Mouse (Mus musculus) hematopoietic stem cell, adult 5-6 weeks (primary cell): Measurements from ENCODE around the gene Trim72. TPM values are rescaled to one million over a fixed set of nuclear protein-coding genes. Genes with fewer than 3 reads are reported as not detected.

Source experiments
- ATAC-seq, 2 experiments: fragments of 125-278 bp in 1 of 2; replicated peaks in 1 of 2; 2 replicates each; pipeline ENCODE4 v1.8.0; 2016 to 2017; ENCODE audit warnings: inconsistent platforms in 2 of 2, mild to moderate bottlenecking in 2 of 2, moderate number of reproducible peaks in 2 of 2, low read depth in 1 of 2, moderate TSS enrichment in 1 of 2; ENCODE audit not compliant: low FRiP score in 2 of 2, poor library complexity in 2 of 2, severe bottlenecking in 2 of 2, insufficient read depth in 1 of 2, low TSS enrichment in 1 of 2
- total RNA-seq: library from RNA; stranded (forward); fragments of 172-1452, 232-1000 nt; gene quantifications from 2 replicates; pipeline ENCODE4 v1.2.3, GENCODE M21; 2017

The Trim72 gene
- total RNA-seq, 1 experiment from 2014 or later = not detected

DNA sequence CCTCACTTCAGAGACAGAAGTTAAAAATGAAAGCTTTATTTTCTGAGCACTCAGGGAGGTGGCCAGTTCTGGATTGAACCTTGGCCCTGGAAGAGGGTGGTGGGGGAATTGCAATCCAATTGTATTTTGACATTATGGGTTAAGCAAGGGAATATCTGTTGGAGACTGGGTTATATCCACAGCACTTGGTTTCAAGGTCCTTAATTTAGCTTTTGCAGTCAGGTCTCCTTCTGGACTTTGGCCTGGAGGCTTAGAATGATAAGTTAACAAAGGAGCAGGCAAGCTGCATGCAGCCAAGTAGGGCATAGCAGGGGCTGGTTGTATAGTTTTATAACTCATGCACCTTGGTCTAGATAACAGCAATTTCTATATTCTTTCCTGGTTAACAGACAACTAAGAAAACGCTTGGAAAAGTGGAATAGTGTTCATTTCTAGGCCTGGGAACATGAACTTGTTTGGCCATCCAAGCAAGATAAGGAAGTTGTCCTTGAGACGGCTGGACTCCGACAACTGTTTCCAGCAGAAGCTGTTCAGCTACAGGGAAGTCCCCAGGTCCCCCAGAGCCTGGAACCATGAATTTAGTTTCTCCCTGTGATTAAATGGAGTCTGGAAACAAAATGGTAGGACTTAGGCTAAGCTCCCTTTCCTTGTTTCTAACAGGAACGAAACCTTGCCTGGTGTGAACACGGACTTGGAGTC lies 28.7 kb downstream of the Trim72 start:
- no peak for ATAC-seq

GRCm38 (mm10) chr7:128032989-128033293 lies 29.2 kb downstream of the Trim72 start:
- no peak for ATAC-seq

DNA sequence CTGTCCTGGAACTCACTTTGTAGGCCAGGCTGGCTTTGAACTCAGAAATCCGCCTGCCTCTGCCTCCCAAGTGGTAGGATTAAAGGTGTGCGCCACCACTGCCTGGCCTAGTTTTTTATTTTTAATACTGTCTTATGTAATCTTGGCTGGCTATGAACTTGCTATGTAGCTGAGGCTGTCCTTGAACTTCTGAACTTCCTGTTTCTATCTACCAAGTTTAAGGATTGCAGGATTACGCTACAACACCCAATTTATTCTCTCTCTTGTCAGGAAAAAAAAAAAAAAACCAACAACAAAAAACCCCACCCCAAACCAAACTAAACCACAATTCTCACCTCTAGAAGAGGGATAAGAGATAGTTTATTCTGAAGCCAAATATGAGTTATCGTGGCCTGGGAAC lies 29.9 kb downstream of the Trim72 start:
- ATAC-seq = no peak

DNA sequence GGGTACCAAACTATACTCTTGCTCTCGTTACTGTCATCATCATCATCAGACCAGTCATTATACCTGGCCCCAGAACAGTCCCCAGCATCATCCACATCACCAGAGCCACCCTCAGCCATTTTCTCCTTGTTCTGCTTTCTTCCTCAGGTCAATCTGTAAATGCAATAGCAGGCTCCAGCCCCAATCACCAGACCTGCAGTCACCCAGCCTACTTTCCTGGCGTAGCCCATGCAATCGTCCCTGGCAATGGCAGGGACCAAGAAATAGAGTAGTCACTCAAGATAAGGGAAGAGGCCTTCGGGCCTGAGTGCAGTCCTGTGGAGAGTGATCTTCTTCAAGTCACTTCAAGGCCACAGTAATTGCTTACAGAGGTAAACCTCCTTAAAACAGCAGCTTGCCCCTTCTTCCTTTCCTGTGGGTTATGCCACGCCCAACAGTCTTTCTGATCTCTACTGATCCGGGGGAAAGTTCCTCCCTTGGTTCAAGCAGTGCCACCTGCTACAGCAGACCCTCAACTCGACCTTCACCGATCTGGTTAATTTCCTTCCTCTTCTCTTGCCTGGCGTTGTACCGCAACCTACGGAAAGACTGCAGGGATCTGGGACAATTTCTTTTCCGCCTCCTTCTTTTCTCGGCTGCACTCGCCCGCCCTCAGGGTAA lies 38.5 kb downstream of the Trim72 start:
- ATAC-seq = peak; percentile 93 to 94

DNA sequence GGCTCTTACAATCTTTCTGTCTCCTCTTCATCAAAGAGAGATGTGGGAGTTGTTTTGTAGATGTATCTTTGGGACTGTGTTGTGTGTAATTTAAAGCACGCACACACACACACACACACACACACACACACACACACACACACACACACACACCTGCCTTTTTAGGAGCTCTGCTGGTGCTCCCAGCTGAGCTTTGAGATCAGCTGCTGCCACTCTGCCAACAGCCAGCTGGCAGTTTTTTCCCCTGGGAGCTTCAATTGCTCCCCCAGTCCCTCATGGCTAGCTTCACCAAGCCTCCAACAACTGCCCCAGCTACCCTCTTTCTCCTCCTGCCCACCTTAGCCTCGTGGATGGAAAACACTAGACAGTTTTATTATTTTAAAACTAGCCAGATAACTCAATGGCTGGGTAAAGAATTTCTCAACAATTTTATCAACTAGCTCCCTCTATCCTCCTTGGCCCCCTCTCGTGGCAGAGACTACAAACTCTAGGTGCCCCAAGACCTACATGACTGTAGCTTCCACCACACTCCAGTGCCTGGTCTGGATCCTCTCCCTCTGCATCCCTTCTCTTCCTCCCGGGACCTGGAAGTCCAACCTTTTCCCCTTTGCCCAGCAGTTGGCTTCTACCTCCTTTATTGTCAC lies 40.5 kb downstream of the Trim72 start:
- no peak for ATAC-seq

DNA sequence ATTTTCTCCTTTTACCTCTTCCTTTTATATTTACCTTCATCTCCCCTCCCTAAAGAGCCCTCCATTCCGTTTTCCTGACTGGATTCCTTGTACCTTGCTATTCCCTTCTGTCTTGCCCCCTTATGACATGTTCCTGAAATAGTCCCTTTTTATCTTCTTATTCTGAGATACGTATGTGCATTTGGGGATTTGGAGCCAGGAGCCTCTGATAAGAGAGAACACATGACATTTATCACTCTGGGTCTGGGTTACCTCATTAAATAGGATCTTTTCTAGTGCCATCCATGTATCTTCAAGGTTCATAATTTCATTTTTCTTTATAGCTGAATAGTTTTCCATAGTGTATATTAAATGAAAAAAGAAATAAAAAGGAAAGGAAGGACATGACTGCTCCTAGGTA lies 41.9 kb downstream of the Trim72 start:
- ATAC-seq = no peak

DNA sequence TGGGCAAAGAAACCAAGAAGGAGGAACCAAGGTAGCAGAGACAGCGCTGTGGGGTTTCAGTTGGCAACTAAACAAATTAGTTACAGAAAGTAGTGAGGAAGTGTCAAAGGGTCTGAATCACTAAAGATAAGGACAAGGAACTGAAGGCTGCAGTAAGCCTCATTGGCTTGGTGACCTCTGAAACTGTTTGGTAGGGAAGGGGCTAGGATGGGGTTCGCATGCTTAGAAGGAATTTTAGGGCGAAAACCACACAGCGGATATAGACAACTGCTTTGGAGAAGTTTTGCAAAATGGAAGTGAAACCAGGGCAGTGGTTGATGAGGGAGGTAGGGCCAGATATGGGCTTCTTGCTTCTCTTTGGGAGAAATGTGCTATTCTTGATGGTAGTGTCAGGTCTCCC lies 45.1 kb downstream of the Trim72 start:
- peak; percentile 82 to 92 for ATAC-seq

DNA sequence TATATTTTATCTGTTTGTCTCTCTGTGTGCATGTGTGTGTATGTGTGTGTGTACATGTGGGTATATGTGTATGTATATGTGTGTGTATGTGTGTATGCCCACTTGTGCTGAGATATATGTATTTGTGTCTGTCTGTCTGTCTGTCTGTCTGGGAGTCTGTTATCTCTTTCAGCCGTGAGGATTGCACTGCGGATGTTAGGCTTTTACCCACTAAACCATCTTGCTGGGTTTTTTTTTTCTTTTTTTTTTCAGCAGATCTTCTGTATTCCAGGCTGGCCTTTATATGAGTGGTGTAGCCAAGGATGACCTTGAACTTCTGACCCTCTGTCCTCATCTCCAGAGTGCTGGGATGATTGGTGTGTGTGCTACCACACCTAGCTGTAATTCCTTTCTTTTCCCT lies 45.5 kb downstream of the Trim72 start:
- ATAC-seq = no peak

DNA sequence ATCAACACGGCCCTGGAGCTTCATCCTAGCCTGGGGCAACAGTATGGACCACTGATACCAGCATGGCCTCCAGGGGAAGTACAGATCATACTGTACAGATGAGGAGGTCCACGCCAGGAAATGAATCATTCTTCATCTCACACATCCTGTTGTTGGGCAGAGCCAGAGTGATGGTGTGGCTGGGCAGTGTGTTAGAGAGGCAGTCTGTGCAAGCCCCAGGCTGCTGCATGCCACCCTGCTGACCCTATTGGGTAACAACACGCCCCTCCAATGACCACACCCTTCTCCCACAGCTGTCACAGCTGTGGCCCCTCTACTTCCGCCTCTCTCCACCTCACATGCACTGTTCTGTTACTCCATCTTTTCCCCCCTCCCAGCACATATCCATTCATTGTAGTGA lies 47.0 kb downstream of the Trim72 start:
- ATAC-seq = peak; percentile 9 to 60; a peak in 2 of 4 replicates

- ATAC-seq = no peak
Observed at GRCm38 (mm10) chr7:128053061-128053460, 49.3 kb downstream of the Trim72 start.

GRCm38 (mm10) chr7:128056917-128057444 lies 53.2 kb downstream of the Trim72 start:
- no peak for ATAC-seq

DNA sequence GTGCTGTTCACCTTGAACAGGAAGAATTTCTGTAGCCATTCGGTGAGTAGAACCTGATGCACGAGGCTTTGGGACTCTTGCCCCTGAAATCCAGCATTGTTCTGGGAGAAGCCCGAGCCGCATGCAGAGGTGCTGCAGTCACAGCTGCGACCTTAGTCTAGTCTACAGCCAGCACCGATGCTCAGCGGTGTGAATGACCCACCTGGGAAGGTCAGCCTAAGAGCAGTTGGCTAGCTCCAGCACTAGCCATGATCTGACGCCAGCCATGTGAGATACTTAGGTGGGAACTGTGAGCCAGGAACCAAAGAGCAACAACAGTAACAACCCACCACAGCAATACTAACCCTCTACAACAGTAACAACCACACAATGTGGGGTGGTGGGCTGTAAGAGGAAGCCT lies 54.1 kb downstream of the Trim72 start:
- ATAC-seq = no peak

DNA sequence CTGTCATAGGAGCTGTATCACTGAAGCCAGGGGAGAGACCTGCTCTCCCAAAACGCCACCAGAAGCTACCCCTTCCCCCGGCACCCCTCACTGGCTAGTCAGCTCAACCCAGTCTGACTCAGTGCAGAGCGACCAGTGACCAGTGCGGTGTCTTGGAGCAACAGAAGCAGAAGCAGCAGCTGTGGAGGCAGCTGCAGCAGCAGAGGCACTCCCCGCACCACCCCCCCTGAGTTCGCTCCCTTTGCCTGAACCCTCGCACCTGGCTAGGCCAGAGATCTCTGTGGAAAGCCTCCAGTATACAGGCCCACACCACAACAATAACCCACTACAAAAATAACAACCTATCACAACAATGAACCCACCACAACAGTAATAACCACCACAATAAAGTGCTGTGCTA lies 54.8 kb downstream of the Trim72 start:
- ATAC-seq = peak; percentile 39 to 46; a peak in 2 of 4 replicates

DNA sequence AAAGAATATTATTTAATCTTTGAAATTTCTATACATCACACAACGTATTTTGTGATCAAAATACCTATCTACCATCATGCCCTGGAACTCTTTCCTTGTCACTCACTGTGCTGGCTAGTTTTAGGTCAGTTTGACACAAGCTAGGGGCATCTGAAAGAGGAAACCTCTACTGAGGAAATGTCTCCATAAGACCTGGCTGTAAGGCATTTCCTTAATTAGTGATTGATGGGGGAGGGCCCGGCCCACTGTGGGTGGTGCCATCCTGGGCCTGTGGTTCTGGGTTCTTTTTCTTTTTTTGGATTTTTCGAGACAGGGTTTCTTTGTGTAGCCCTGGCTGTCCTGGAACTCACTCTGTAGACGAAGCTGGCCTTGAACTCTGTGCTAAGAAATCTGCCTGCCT lies 55.3 kb downstream of the Trim72 start:
- 0 out of 4 replicates have a peak, but pooled peaks of 1 of the 2 experiments have one; percentile 34 for ATAC-seq

Other genes with a start within 250 kb of the Trim72 start
- gene Orai3, start 234.1 kb upstream of the Trim72 start, total RNA-seq = 25.3 and 34.4 TPM in 2 replicates
- 12.4 and 15.2 TPM in 2 replicates for gene Setd1a, start 227.3 kb upstream of the Trim72 start, total RNA-seq
- not detected in 2 replicates for gene Gm49388, start 218.3 kb upstream of the Trim72 start, total RNA-seq
- 30.2 and 35.6 TPM in 2 replicates for gene Hsd3b7, start 203.3 kb upstream of the Trim72 start, total RNA-seq
- gene Stx4a, start 179.7 kb upstream of the Trim72 start, total RNA-seq = 47.1 and 82.4 TPM in 2 replicates
- 0.40 and 1.6 TPM in 2 replicates for gene Stx1b, start 179.4 kb upstream of the Trim72 start, total RNA-seq
- 44.5 and 50.2 TPM in 2 replicates for gene Zfp646, start 127.7 kb upstream of the Trim72 start, total RNA-seq
- 5.4 and 7.0 TPM in 2 replicates for gene Zfp668, start 127.1 kb upstream of the Trim72 start, total RNA-seq
- gene Prss53, start 113.0 kb upstream of the Trim72 start, total RNA-seq = 0.94 TPM in 1 of 2 replicates, not detected in the other
- gene Gm21974, start 108.5 kb upstream of the Trim72 start, total RNA-seq = not detected in 2 replicates
- 31.1 and 40.5 TPM in 2 replicates for gene Vkorc1, start 108.3 kb upstream of the Trim72 start, total RNA-seq
- 37.4 and 44.7 TPM in 2 replicates for gene Bckdk, start 99.9 kb upstream of the Trim72 start, total RNA-seq
- gene Kat8, start 91.4 kb upstream of the Trim72 start, total RNA-seq = 42.5 and 48.2 TPM in 2 replicates
- gene Prss8, start 73.8 kb upstream of the Trim72 start, total RNA-seq = not detected in 2 replicates
- 1.2 and 2.3 TPM in 2 replicates for gene Prss36, start 57.2 kb upstream of the Trim72 start, total RNA-seq
- 98.3 and 114 TPM in 2 replicates for gene Fus, start 36.5 kb upstream of the Trim72 start, total RNA-seq
- 16.9 and 21.1 TPM in 2 replicates for gene Pycard, start 10.1 kb upstream of the Trim72 start, total RNA-seq
- 29.7 and 53.4 TPM in 2 replicates for gene Itgam, start 58.7 kb downstream of the Trim72 start, total RNA-seq
- gene Gm49368, start 58.7 kb downstream of the Trim72 start, total RNA-seq = 0.56 TPM in 1 of 2 replicates, not detected in the other
- gene Itgax, start 125.6 kb downstream of the Trim72 start, total RNA-seq = 1.3 and 2.4 TPM in 2 replicates
- gene Itgad, start 150.4 kb downstream of the Trim72 start, total RNA-seq = 0.63 and 0.69 TPM in 2 replicates
- 4.1 and 4.7 TPM in 2 replicates for gene Cox6a2, start 202.4 kb downstream of the Trim72 start, total RNA-seq
- gene Armc5, start 233.4 kb downstream of the Trim72 start, total RNA-seq = 9.8 and 13.0 TPM in 2 replicates
- 6.1 and 9.9 TPM in 2 replicates for gene 9130023H24Rik, start 234.1 kb downstream of the Trim72 start, total RNA-seq
- gene Tgfb1i1, start 242.9 kb downstream of the Trim72 start, total RNA-seq = 0.94 and 1.5 TPM in 2 replicates